Mouse (Mus musculus) hindbrain, embryonic 15.5 days (tissue): ENCODE data around the gene Sdf2. TPM values are rescaled to one million over a fixed set of nuclear protein-coding genes. Genes with fewer than 3 reads are reported as not detected.

Source experiments
- ATAC-seq: fragments of 200-750 bp; cut with Nextera tagmentation; 2 replicates; pipeline ENCODE4 v1.8.0; 2017; ENCODE audit warnings: low read depth, moderate number of reproducible peaks, moderate TSS enrichment; ENCODE audit not compliant: low FRiP score
- H3K27ac ChIP-seq: fragments of 300-500 bp; sonication (generic); replicated peaks from 2 replicates; pipeline ENCODE4 v1.5.1; 2015; ENCODE audit warnings: mild to moderate bottlenecking, inconsistent platforms
- H3K27me3 ChIP-seq: fragments of 300-500 bp; sonication (generic); 2 replicates; pipeline ENCODE4 v1.6.1; 2015; ENCODE audit warnings: control low read depth, inconsistent platforms
- H3K36me3 ChIP-seq: fragments of 300-500 bp; sonication (generic); 2 replicates; pipeline ENCODE4 v1.6.1; 2015; ENCODE audit warnings: control low read depth, inconsistent platforms
- H3K4me1 ChIP-seq: fragments of 300-500 bp; sonication (generic); replicated peaks from 2 replicates; pipeline ENCODE4 v1.6.1; 2015; ENCODE audit warnings: control low read depth, inconsistent platforms
- H3K4me2 ChIP-seq: fragments of 300-500 bp; sonication (generic); 2 replicates; pipeline ENCODE4 v1.6.1; 2015; ENCODE audit warnings: moderate library complexity, mild to moderate bottlenecking, inconsistent platforms
- H3K4me3 ChIP-seq: fragments of 300-500 bp; sonication (generic); 2 replicates; pipeline ENCODE4 v1.5.1; 2015; ENCODE audit warnings: mild to moderate bottlenecking, inconsistent platforms
- H3K9ac ChIP-seq: fragments of 300-500 bp; sonication (generic); 2 replicates; pipeline ENCODE4 v1.6.1; 2015; ENCODE audit warnings: inconsistent platforms
- H3K9me3 ChIP-seq: fragments of 300-500 bp; sonication (generic); 2 replicates; pipeline ENCODE4 v1.6.1; 2016; ENCODE audit warnings: control low read depth, inconsistent platforms
- WGBS: fragments of 180-500 bp; shearing (Covaris S2); methylation state at CpG from one replicate; pipeline ENCODE4 v1.1.7; 2015; 5-methylcytosine and 5-hydroxymethylcytosine counted together
- polyA plus RNA-seq: library from polyadenylated mRNA; unstranded; fragments of >200 nt; fragmentation: Nextera tagmentation; extraction: Ambion mirVana; gene quantifications from 2 replicates; pipeline ENCODE4 v1.2.1, GENCODE M21; 2015

Sdf2 gene
- polyA plus RNA-seq, 1 experiment from 2014 or later = 91.6 TPM

DNA sequence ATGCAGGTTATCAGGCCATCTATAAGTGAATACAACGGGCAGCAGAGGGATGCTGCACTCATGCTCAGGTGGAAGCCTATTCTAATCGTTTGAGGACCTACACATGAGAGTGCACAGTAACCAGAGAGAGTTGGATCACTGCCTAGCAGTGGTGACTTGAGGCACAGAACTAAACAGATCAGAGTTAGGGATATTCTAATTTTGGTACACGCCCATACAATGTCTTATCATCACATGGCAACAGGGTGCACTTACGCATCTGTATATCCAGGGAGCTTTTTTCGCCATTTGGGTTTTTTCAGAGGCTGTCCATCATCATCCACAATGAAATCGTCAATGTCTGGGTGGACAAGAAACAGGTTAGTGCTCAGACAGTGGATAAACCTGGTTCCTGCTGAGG, 14.0 kb upstream of the Sdf2 start:
- no peak overlapping the region for H3K4me2 ChIP-seq
- no peaks in the 10 kb centered on the region for H3K4me1 ChIP-seq
- no peaks in the 10 kb centered on the region for H3K27me3 ChIP-seq
- no peaks in the 10 kb centered on the region for H3K9me3 ChIP-seq
- H3K9ac ChIP-seq = no peak overlapping the region
- peaks cover 70% of the 10 kb centered on the region for H3K36me3 ChIP-seq
- 96% methylated on average over 6 of the region's 6 CpGs for WGBS
- no peak overlapping the region for H3K27ac ChIP-seq
- no peak for ATAC-seq
- H3K4me3 ChIP-seq = no peak overlapping the region

- ATAC-seq = no peak
- H3K27me3 ChIP-seq = no peaks in the 10 kb centered on the region
- no peak overlapping the region for H3K4me3 ChIP-seq
- no peak overlapping the region for H3K4me2 ChIP-seq
- no peak overlapping the region for H3K9ac ChIP-seq
- H3K27ac ChIP-seq = no peak overlapping the region
- no peaks in the 10 kb centered on the region for H3K9me3 ChIP-seq
- WGBS = 81% methylated on average over 9 of the region's 9 CpGs
- peaks cover 12% of the 10 kb centered on the region for H3K36me3 ChIP-seq
- H3K4me1 ChIP-seq = peaks cover 25% of the 10 kb centered on the region
These were observed 5.2 kb upstream of the Sdf2 start for GRCm38 (mm10) chr11:78240193-78240857.

DNA sequence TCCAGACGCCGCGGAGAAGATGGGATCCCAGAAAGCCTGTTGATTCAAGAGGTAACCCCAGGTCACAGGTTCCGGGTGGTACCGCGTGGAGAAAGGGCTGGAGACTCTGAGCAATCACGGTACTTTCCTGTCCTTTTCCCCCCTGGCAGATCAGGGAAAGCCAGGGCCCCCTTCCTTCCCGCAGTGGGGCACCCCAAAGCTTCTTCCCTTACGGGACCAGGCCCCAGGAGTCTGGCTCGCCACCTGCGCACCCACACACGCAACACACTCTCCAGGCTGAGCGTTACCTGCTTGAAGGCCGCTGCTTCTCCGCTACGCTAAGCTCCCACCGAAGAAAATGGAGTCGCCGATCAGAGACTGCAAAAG, 302 bp upstream of the Sdf2 start:
- Histone ChIP-seq H3K27me3 (no peaks in the 10 kb centered on the region), H3K4me1 (peaks cover 55% of the 10 kb centered on the region), H3K4me2 (peak overlapping the region; percentile 73), H3K4me3 (peak overlapping the region; percentile 99), H3K36me3 (0 out of 2 replicates have a peak, but pooled peaks cover 5% of the 10 kb centered on the region), H3K27ac (peak overlapping the region; percentile 100), H3K9ac (peak overlapping the region; percentile 93), H3K9me3 (no peaks in the 10 kb centered on the region)
- peak; percentile 43; the same call in 1 of the 2 replicates for ATAC-seq
- WGBS = 0% methylated on average over 19 of the region's 19 CpGs

DNA sequence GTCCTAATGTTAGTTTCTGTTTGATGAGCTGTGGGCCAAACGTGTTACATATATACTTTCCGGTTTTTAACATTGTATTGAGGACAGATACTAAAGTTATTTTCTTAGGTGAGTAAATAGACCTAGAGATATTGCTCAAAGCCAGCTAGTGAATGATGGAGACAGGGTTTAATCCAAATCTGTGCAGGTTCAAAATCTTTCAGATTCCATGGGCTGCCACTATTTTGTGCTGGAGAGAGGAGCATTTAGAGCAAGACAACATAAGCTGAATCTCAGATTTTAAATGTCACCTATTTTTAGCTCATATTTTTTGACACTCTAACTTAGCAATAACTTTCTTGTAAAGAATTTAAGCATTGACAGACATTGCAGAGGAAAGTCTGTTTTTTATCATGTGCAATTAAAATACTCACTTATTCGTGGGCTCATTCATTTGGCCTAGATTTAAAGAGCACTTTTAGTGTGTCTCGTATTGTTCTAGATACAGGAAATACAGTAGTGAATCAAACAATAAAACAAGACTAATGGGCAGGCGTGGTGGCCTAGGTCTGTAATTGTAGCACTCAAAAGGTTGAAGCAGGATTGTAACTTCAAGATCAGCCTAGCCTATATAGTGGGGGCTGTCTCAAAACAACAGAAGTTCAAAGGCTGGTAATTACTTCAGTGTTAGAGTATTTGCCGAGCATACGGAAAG, 919 bp downstream of the Sdf2 start:
- Histone ChIP-seq H3K9ac (peak overlapping the region; percentile 93), H3K4me3 (peak overlapping the region; percentile 99), H3K27me3 (no peaks in the 10 kb centered on the region), H3K4me2 (peak overlapping the region; percentile 73), H3K4me1 (peaks cover 55% of the 10 kb centered on the region), H3K27ac (peak overlapping the region; percentile 100), H3K9me3 (no peaks in the 10 kb centered on the region), H3K36me3 (peaks cover 7% of the 10 kb centered on the region; the same call in 1 of the 2 replicates)
- WGBS = 54% methylated on average over 7 of the region's 7 CpGs
- ATAC-seq = no peak

DNA sequence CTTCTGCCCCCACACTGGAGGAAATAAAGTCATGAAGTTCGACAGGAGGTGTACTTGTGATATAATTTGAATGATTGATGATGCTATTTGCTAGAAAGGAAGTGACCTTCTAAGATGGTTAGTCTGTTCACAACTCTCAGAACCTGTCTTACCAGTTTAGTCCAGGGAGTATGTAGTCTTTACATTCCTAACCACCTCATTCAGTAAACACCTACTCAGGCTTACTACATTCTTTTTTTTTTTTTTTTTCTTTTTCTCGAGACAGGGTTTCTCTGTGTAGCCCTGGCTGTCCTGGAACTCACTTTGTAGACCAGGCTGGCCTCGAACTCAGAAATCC, 1.4 kb downstream of the Sdf2 start:
- peak overlapping the region; percentile 99 for H3K4me3 ChIP-seq
- H3K9me3 ChIP-seq = no peaks in the 10 kb centered on the region
- no peaks in the 10 kb centered on the region for H3K27me3 ChIP-seq
- 66% methylated on average over 3 of the region's 3 CpGs for WGBS
- peak overlapping the region; percentile 93; the same call in 1 of the 2 replicates for H3K9ac ChIP-seq
- peak overlapping the region; percentile 73 for H3K4me2 ChIP-seq
- peaks cover 12% of the 10 kb centered on the region for H3K36me3 ChIP-seq
- no peak overlapping the region for H3K27ac ChIP-seq
- ATAC-seq = no peak
- peaks cover 55% of the 10 kb centered on the region for H3K4me1 ChIP-seq

DNA sequence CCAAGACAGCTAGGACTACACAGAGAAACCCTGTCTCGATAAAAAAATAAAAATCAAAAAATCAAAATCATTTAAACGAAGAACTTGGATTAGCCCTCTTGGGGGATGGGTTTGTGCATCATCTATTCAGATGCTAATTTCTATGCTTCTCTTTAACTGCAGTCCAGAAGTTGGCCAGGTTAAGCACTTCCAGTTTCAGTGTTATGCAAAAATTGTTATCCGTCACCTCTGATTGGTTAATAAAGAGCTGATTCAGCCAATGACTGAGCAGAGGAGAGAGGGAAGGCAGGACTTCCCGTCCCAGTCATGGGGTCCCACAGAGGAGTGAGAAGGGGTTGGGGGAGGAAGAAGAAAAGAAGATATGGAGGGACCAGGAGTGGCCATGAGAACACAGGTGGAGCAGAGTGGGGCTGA, 2.2 kb downstream of the Sdf2 start:
- Histone ChIP-seq H3K4me2 (peak overlapping the region; percentile 17; the same call in 1 of the 2 replicates), H3K4me3 (no peak overlapping the region), H3K27me3 (no peaks in the 10 kb centered on the region), H3K9ac (no peak overlapping the region), H3K27ac (no peak overlapping the region), H3K9me3 (no peaks in the 10 kb centered on the region), H3K36me3 (peaks cover 19% of the 10 kb centered on the region), H3K4me1 (peaks cover 51% of the 10 kb centered on the region)
- no peak for ATAC-seq
- WGBS = 60% methylated on average over 4 of the region's 4 CpGs

DNA sequence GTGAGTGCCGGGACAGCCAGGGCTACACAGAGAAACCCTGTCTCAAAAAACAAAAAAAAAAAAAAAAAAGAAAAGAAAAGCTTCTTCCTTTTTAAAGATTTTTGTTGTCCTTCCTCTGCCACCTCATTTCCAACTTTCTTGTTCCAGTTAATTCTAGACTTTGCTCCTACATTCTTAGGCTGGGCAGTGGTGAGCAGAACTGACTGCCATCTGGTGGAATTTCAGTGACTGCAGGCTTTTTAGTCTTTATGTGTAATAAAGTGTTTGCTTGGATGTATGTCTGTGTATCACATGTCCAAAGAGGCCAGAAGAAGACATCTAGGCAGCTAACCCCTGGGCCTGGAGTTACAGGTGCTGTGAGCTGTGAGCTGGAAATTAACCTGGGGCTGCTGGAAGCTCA, 11.1 kb downstream of the Sdf2 start:
- WGBS = 94% methylated on average over 1 of the region's 1 CpGs
- H3K9ac ChIP-seq = no peak overlapping the region
- H3K27me3 ChIP-seq = no peaks in the 10 kb centered on the region
- no peak overlapping the region for H3K4me3 ChIP-seq
- H3K4me1 ChIP-seq = no peaks in the 10 kb centered on the region
- H3K4me2 ChIP-seq = no peak overlapping the region
- H3K27ac ChIP-seq = no peak overlapping the region
- H3K9me3 ChIP-seq = no peaks in the 10 kb centered on the region
- H3K36me3 ChIP-seq = peaks cover 30% of the 10 kb centered on the region
- ATAC-seq = no peak

DNA sequence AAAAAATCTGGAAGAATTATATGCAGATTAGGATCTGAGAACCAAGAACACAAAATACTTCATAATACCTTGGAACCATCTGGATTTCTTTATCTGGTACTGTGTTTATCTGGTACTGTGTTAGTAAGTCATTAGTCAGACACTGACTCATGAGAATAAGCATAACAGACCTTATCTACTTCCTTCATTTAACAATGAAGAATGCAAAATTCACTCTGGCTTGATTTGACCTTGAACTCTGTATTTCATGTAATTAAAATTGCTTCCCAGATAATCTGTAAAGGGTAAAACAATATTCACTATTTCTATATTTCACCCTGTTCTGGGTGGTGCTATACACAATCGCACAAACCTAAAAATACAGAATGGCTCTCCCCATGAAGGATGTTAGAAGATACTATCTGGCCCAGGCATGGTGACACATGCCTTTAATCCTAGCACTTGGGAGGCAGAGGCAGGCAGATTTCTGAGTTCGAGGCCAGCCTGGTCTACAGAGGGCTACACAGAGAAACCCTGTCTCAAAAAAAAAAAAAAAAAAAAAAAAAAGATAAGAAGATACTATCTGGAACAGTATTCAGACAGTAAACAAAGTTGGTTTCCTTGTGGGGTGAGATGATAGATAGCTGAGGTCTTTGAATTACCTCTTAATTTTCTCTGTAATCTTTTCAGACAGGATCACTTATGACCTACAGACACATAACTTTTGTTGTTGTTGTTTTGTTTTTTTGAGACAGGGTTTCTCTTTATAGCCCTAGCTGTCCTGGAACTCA, 15.1 kb downstream of the Sdf2 start:
- 95% methylated on average over 2 of the region's 2 CpGs for WGBS
- no peak overlapping the region for H3K9ac ChIP-seq
- no peaks in the 10 kb centered on the region for H3K27me3 ChIP-seq
- H3K4me2 ChIP-seq = peak overlapping the region; percentile 73
- H3K4me3 ChIP-seq = peak overlapping the region; percentile 73
- no peak for ATAC-seq
- no peaks in the 10 kb centered on the region for H3K9me3 ChIP-seq
- H3K36me3 ChIP-seq = peaks cover 23% of the 10 kb centered on the region
- peaks cover 18% of the 10 kb centered on the region for H3K4me1 ChIP-seq
- no peak overlapping the region for H3K27ac ChIP-seq

GRCm38 (mm10) chr11:78261380-78262352, 16.1 kb downstream of the Sdf2 start, which contains the start of gene 2610507B11Rik:
Gene 2610507B11Rik, plus strand, starts transcription at chr11:78261752.
- peak within 1 kb of the TSS; percentile 84 for H3K27ac ChIP-seq
- peak within 1 kb of the TSS; percentile 73 for H3K4me3 ChIP-seq
- H3K4me1 ChIP-seq = peaks cover 18% of the 10 kb centered on the region
- peak; percentile 98 for ATAC-seq
- peaks cover 31% of the 10 kb centered on the region for H3K36me3 ChIP-seq
- peak within 1 kb of the TSS; percentile 76 for H3K9ac ChIP-seq
- under 1% methylated on average over 112 of the region's 115 CpGs for WGBS
- peak within 1 kb of the TSS; percentile 73 for H3K4me2 ChIP-seq
- no peaks in the 10 kb centered on the region for H3K9me3 ChIP-seq
- H3K27me3 ChIP-seq = no peaks in the 10 kb centered on the region

GRCm38 (mm10) chr11:78262550-78262949, 17.0 kb downstream of the Sdf2 start:
- no peak for ATAC-seq
- WGBS = 3% methylated on average over 8 of the region's 8 CpGs

GRCm38 (mm10) chr11:78265571-78265970, 20.0 kb downstream of the Sdf2 start:
- 95% methylated on average over 6 of the region's 6 CpGs for WGBS
- H3K4me1 ChIP-seq = peaks cover 18% of the 10 kb centered on the region

More at GRCm38 (mm10) chr11:78262550-78262949, 17.0 kb downstream of the Sdf2 start:
- peaks cover 39% of the 10 kb centered on the region for H3K36me3 ChIP-seq
- H3K4me1 ChIP-seq = peaks cover 18% of the 10 kb centered on the region
- H3K27ac ChIP-seq = peak overlapping the region; percentile 84; the same call in 1 of the 2 replicates
- H3K4me3 ChIP-seq = peak overlapping the region; percentile 73
- H3K9ac ChIP-seq = peak overlapping the region; percentile 76; the same call in 1 of the 2 replicates
- no peaks in the 10 kb centered on the region for H3K27me3 ChIP-seq
- no peaks in the 10 kb centered on the region for H3K9me3 ChIP-seq
- peak overlapping the region; percentile 73 for H3K4me2 ChIP-seq

More at GRCm38 (mm10) chr11:78265571-78265970, 20.0 kb downstream of the Sdf2 start:
- Histone ChIP-seq H3K36me3 (peaks cover 59% of the 10 kb centered on the region), H3K27ac (no peak overlapping the region), H3K9ac (no peak overlapping the region), H3K9me3 (no peaks in the 10 kb centered on the region), H3K4me3 (no peak overlapping the region), H3K27me3 (no peaks in the 10 kb centered on the region), H3K4me2 (no peak overlapping the region)
- no peak for ATAC-seq
